Mouse (Mus musculus) hindbrain, embryonic 10.5 days (tissue): ENCODE measurements around the gene Dgkd. TPM values are rescaled to one million over a fixed set of nuclear protein-coding genes. Genes with fewer than 3 reads are reported as not detected.

Experiments used
- DNase-seq: peaks from one replicate; pipeline ENCODE4 v3.0.0-alpha.2; 2017; ENCODE audit warnings: low spot score
- H3K27ac ChIP-seq: fragments of 300-500 bp; sonication (generic); 2 replicates; pipeline ENCODE4 v1.5.1; 2016; ENCODE audit warnings: mild to moderate bottlenecking, moderate library complexity
- H3K27me3 ChIP-seq: fragments of 300-500 bp; sonication (generic); 2 replicates; pipeline ENCODE4 v1.6.1; 2016; ENCODE audit warnings: mild to moderate bottlenecking; ENCODE audit not compliant: poor library complexity, insufficient read depth, severe bottlenecking
- H3K36me3 ChIP-seq: fragments of 300-500 bp; sonication (generic); 2 replicates; pipeline ENCODE4 v1.6.1; 2016; ENCODE audit warnings: mild to moderate bottlenecking, moderate library complexity
- H3K4me1 ChIP-seq: fragments of 300-500 bp; sonication (generic); replicated peaks from 2 replicates; pipeline ENCODE4 v1.6.1; 2016; ENCODE audit warnings: mild to moderate bottlenecking
- H3K4me3 ChIP-seq: fragments of 300-500 bp; sonication (generic); 2 replicates; pipeline ENCODE4 v1.5.1; 2016; ENCODE audit warnings: mild to moderate bottlenecking, moderate library complexity
- H3K9me3 ChIP-seq: fragments of 300-500 bp; sonication (generic); 2 replicates; pipeline ENCODE4 v1.6.1; 2016; ENCODE audit warnings: mild to moderate bottlenecking, moderate library complexity
- WGBS: fragments of 180-500 bp; shearing (Covaris S2); methylation state at CpG from one replicate; pipeline ENCODE4 v1.1.7; 2016; 5-methylcytosine and 5-hydroxymethylcytosine counted together
- polyA plus RNA-seq: library from polyadenylated mRNA; unstranded; fragments of >200 nt; fragmentation: Nextera tagmentation; extraction: Ambion mirVana; gene quantifications from 2 replicates; pipeline ENCODE4 v1.2.1, GENCODE M21; 2016

Dgkd gene
- polyA plus RNA-seq, 1 experiment from 2014 or later, result 33.6 TPM

GRCm38 (mm10) chr1:87853601-87854361 is 694 bp downstream of the Dgkd start:
- Histone ChIP-seq H3K9me3 (no peaks in the 10 kb centered on the region), H3K4me3 (peak overlapping the region; percentile 99), H3K27me3 (no peaks in the 10 kb centered on the region), H3K27ac (peak overlapping the region; percentile 96), H3K36me3 (no peaks in the 10 kb centered on the region), H3K4me1 (peaks cover 32% of the 10 kb centered on the region)
- peak; percentile 57 for DNase-seq
- WGBS, result 1% methylated on average over 48 of the region's 48 CpGs

DNA sequence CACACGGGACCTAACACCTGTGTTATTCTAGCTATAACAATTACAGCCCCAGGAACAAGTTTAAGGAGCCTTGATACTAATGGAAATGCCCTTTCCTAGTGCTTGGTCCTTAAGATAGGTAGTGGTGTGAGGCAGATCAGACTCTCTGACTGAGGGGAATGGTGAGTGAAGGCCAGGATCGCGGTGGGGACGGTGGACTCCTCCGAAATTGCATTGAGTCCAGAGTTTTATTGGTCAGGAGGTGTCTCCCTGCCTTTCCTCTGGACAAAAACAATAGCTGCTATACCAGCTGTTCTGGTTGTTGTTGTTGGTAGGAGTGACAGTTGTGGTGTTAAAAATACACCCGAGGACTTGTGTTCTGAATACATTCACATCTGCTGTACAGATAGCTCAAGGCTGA is 1.3 kb downstream of the Dgkd start:
- 33% methylated on average over 6 of the region's 6 CpGs for WGBS
- Histone ChIP-seq H3K36me3 (no peaks in the 10 kb centered on the region), H3K9me3 (no peaks in the 10 kb centered on the region), H3K27ac (peak overlapping the region; percentile 96), H3K4me1 (peaks cover 32% of the 10 kb centered on the region), H3K27me3 (no peaks in the 10 kb centered on the region), H3K4me3 (peak overlapping the region; percentile 99)
- DNase-seq, result no peak

- Histone ChIP-seq H3K27ac (no peak overlapping the region), H3K4me1 (peaks cover 32% of the 10 kb centered on the region), H3K27me3 (no peaks in the 10 kb centered on the region), H3K36me3 (no peaks in the 10 kb centered on the region), H3K9me3 (no peaks in the 10 kb centered on the region), H3K4me3 (peak overlapping the region; percentile 99)
- DNase-seq, result no peak
- WGBS, result 41% methylated on average over 2 of the region's 2 CpGs
Observed at GRCm38 (mm10) chr1:87854851-87855251, 1.8 kb downstream of the Dgkd start.

DNA sequence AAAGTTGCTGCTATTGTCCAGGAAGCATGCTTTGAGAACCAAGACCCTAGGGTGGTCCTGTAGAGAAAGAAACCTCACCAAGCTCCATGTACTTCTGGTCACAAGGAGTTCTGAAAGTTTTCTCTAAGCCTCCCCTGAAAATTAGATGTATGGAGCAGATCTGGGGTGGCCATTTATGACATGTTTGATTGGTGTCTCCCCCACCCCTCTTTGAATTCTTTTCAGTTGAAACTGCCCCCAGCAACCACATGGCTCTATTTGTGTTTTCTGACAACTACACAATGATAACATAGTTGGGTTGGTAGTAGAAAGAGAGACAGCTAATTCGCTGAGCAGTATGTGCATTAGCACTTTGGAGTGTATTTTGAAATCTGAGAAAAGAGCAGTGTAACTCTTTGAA is 2.4 kb downstream of the Dgkd start:
- H3K27me3 ChIP-seq, result no peaks in the 10 kb centered on the region
- no peaks in the 10 kb centered on the region for H3K9me3 ChIP-seq
- H3K4me1 ChIP-seq, result peaks cover 32% of the 10 kb centered on the region
- H3K36me3 ChIP-seq, result no peaks in the 10 kb centered on the region
- DNase-seq, result no peak
- WGBS, result 92% methylated on average over 1 of the region's 1 CpGs
- H3K4me3 ChIP-seq, result no peak overlapping the region
- no peak overlapping the region for H3K27ac ChIP-seq

- H3K36me3 ChIP-seq, result no peaks in the 10 kb centered on the region
- no peak for DNase-seq
- no peaks in the 10 kb centered on the region for H3K27me3 ChIP-seq
- no peak overlapping the region for H3K4me3 ChIP-seq
- peaks cover 32% of the 10 kb centered on the region for H3K4me1 ChIP-seq
- H3K9me3 ChIP-seq, result no peaks in the 10 kb centered on the region
- no peak overlapping the region for H3K27ac ChIP-seq
- 90% methylated on average over 3 of the region's 3 CpGs for WGBS
Observed at GRCm38 (mm10) chr1:87856823-87857222, 3.7 kb downstream of the Dgkd start.

DNA sequence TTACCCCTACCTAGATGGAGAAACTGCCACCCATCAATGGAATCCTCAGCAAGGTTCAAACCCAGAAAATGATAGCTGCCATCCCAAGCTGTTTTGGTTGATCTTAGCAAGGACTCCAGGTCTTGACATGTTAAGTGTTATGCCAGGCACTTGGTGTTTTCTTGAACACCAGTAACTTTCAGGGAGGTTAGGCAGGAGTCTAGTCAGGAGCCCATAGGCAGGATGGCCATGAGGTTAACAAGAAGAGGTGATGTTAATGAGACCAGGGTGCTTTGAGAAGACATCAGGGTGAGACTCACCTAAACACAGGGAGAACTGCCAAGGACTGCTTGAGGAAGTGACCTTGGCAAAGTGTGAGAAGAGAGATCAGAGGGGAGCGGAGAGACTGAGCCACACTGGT is 4.9 kb downstream of the Dgkd start:
- DNase-seq, result no peak
- Histone ChIP-seq H3K36me3 (no peaks in the 10 kb centered on the region), H3K27ac (no peak overlapping the region), H3K4me3 (no peak overlapping the region), H3K4me1 (peaks cover 23% of the 10 kb centered on the region), H3K27me3 (no peaks in the 10 kb centered on the region), H3K9me3 (no peaks in the 10 kb centered on the region)
- WGBS, result 96% methylated on average over 1 of the region's 1 CpGs

DNA sequence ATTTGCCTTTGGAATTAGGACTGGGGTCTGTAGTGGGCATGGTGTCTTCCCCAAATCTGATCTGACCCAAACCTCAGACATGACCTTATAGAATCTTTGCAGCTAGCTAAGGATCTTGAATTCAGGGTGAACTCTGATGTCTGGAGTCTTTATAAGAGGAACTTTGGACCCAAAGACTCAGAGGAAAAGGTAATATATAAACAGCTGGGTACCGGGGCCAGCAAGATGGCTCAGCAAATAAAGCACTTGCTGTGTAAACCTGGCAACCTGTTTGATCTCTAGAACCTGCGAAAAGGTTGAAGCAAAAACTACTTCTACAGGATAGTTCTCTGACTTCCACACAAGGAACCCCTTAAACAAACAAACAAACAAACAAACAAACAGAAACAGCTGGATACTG is 5.4 kb downstream of the Dgkd start:
- no peak overlapping the region for H3K27ac ChIP-seq
- DNase-seq, result no peak
- WGBS, result 94% methylated on average over 2 of the region's 2 CpGs
- H3K4me1 ChIP-seq, result peaks cover 22% of the 10 kb centered on the region
- H3K27me3 ChIP-seq, result no peaks in the 10 kb centered on the region
- no peaks in the 10 kb centered on the region for H3K36me3 ChIP-seq
- no peak overlapping the region for H3K4me3 ChIP-seq
- H3K9me3 ChIP-seq, result no peaks in the 10 kb centered on the region

GRCm38 (mm10) chr1:87863602-87864001 is 10.5 kb downstream of the Dgkd start:
- WGBS, result 81% methylated on average over 3 of the region's 3 CpGs
- H3K4me3 ChIP-seq, result no peak overlapping the region

DNA sequence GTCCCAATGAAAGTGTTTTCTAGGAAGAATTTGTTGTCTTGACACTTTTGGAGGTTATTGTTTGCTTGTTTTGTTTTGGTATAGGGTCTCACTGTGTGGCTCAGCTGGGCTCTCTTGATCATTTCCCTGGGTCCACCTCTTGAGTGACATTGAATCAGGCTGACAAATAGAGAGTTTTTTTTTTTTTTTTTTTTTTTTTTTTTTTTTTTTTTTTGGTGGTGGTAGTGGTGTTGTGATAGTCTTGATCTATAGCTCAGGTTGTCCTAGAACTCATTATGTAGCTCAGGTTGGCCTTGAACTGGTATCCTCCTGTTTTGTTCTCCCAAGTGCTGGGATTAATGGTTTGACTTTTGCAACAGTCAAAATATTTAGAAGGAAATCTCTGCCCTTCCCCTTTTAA is 11.8 kb downstream of the Dgkd start:
- Histone ChIP-seq H3K36me3 (no peaks in the 10 kb centered on the region), H3K4me3 (no peak overlapping the region), H3K9me3 (no peaks in the 10 kb centered on the region), H3K27me3 (no peaks in the 10 kb centered on the region), H3K27ac (no peak overlapping the region), H3K4me1 (no peaks in the 10 kb centered on the region)
- no peak for DNase-seq

More at GRCm38 (mm10) chr1:87863602-87864001, 10.5 kb downstream of the Dgkd start:
- no peaks in the 10 kb centered on the region for H3K27me3 ChIP-seq
- no peak for DNase-seq
- H3K9me3 ChIP-seq, result no peaks in the 10 kb centered on the region
- H3K36me3 ChIP-seq, result no peaks in the 10 kb centered on the region
- H3K27ac ChIP-seq, result no peak overlapping the region
- no peaks in the 10 kb centered on the region for H3K4me1 ChIP-seq

DNA sequence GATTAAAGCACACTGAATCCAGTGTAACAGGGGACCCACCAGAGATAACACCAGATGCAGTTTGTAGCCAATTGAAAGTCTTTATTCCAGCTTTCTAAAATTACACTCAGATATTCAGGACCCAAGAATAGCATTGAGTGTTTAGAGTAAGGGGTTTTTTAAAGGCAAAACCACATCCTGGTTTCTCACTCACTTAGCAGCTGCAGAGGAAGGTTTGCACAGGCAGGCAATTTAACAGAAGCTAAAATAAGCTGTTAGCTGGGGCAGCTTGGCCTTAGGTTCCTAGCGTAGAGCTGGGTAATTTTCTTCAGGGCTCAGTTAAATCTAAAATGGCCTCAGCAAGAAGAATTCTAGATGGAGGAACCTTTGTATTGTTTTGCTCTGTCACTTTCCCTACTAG is 13.6 kb downstream of the Dgkd start:
- H3K27me3 ChIP-seq, result no peaks in the 10 kb centered on the region
- peaks cover 11% of the 10 kb centered on the region; the same call in 1 of the 2 replicates for H3K4me1 ChIP-seq
- no peak for DNase-seq
- H3K36me3 ChIP-seq, result no peaks in the 10 kb centered on the region
- no peak overlapping the region for H3K27ac ChIP-seq
- no peak overlapping the region for H3K4me3 ChIP-seq
- H3K9me3 ChIP-seq, result no peaks in the 10 kb centered on the region
- 90% methylated on average over 1 of the region's 1 CpGs for WGBS

DNA sequence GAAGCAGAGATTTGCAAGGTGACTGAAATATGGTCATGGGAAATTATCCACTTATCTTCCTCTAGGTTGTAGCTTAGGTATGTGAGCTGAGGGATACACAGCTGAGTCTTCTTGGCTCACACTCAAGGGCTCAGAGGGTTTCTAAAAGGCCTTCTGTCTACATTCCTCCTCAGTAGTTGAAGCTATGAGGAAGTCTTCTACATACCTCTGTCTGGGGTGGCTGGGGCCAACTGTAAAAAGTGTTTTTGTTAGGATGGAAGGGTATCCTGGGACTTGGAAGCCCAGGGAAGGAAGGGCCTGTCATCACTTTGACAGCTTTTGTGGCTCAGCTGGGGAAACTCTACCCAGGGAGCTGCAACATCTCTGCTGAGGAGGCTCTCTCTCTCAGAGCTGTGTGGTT is 18.5 kb downstream of the Dgkd start:
- no peak for DNase-seq
- Histone ChIP-seq H3K4me3 (no peak overlapping the region), H3K9me3 (no peaks in the 10 kb centered on the region), H3K27me3 (no peaks in the 10 kb centered on the region), H3K4me1 (peaks cover 19% of the 10 kb centered on the region; the same call in 1 of the 2 replicates), H3K27ac (no peak overlapping the region), H3K36me3 (no peaks in the 10 kb centered on the region)

GRCm38 (mm10) chr1:87873081-87873480 is 20.0 kb downstream of the Dgkd start:
- no peaks in the 10 kb centered on the region for H3K9me3 ChIP-seq
- H3K36me3 ChIP-seq, result no peaks in the 10 kb centered on the region
- no peaks in the 10 kb centered on the region for H3K27me3 ChIP-seq
- no peak overlapping the region for H3K4me3 ChIP-seq
- peaks cover 27% of the 10 kb centered on the region for H3K4me1 ChIP-seq
- H3K27ac ChIP-seq, result no peak overlapping the region
- DNase-seq, result no peak

- Histone ChIP-seq H3K27me3 (no peaks in the 10 kb centered on the region), H3K4me3 (no peak overlapping the region), H3K4me1 (peaks cover 25% of the 10 kb centered on the region), H3K27ac (no peak overlapping the region), H3K9me3 (no peaks in the 10 kb centered on the region), H3K36me3 (peaks cover 8% of the 10 kb centered on the region)
- no peak for DNase-seq
- WGBS, result 93% methylated on average over 1 of the region's 1 CpGs
Observed at GRCm38 (mm10) chr1:87876065-87876464, 23.0 kb downstream of the Dgkd start.
